Mouse (Mus musculus): Measurements from ENCODE around the gene Plekhm2. TPM values are rescaled to one million over a fixed set of nuclear protein-coding genes. Genes with fewer than 3 reads are reported as not detected.

Plekhm2 gene
- polyA plus RNA-seq (2012; rRNA removed), result 12.8 and 13.4 TPM in 2 replicates

GRCm38 (mm10) chr4:141664799-141665198, at the start of gene Plekhm2:
Plekhm2 (minus strand) TSS chr4:141664899.

GRCm38 (mm10) chr4:141685499-141685898, 20.8 kb upstream of the Plekhm2 start, which contains the start of gene Rsc1a1:
Rsc1a1 (minus strand) TSS chr4:141685599.

GRCm38 (mm10) chr4:141623666-141624065, 41.0 kb downstream of the Plekhm2 start, which contains the start of gene Slc25a34:
Slc25a34 (minus strand) TSS chr4:141623821.

GRCm38 (mm10) chr4:141618565-141619243, 46.0 kb downstream of the Plekhm2 start, which contains the start of gene Tmem82:
Tmem82 (minus strand) TSS chr4:141618633.

GRCm38 (mm10) chr4:141605861-141606260, 58.8 kb downstream of the Plekhm2 start, which contains the start of gene Fblim1:
Fblim1 (minus strand) TSS chr4:141606096.

Other genes with a start within 250 kb of the Plekhm2 start
- gene Clcnkb, start 248.9 kb downstream of the Plekhm2 start, polyA plus RNA-seq (2012; rRNA removed), result not detected in 2 replicates
- gene Hspb7, start 244.1 kb downstream of the Plekhm2 start, polyA plus RNA-seq (2012; rRNA removed), result 24.8 and 33.0 TPM in 2 replicates
- gene Srarp, start 228.8 kb downstream of the Plekhm2 start, polyA plus RNA-seq (2012; rRNA removed), result 0.25 and 1.2 TPM in 2 replicates
- gene Zbtb17, start 220.2 kb downstream of the Plekhm2 start, polyA plus RNA-seq (2012; rRNA removed), result 22.0 and 26.1 TPM in 2 replicates
- 18.2 and 19.4 TPM in 2 replicates for gene Spen, start 126.3 kb downstream of the Plekhm2 start, polyA plus RNA-seq (2012; rRNA removed)
- 34.8 and 41.5 TPM in 2 replicates for gene Fblim1, start 58.8 kb downstream of the Plekhm2 start, polyA plus RNA-seq (2012; rRNA removed)
- 4.4 and 5.6 TPM in 2 replicates for gene Tmem82, start 46.3 kb downstream of the Plekhm2 start, polyA plus RNA-seq (2012; rRNA removed)
- gene Slc25a34, start 41.1 kb downstream of the Plekhm2 start, polyA plus RNA-seq (2012; rRNA removed), result 5.9 and 10.0 TPM in 2 replicates
- 2.6 and 6.8 TPM in 2 replicates for gene Rsc1a1, start 20.7 kb upstream of the Plekhm2 start, polyA plus RNA-seq (2012; rRNA removed)
- gene Ddi2, start 58.5 kb upstream of the Plekhm2 start, polyA plus RNA-seq (2012; rRNA removed), result 6.1 and 7.2 TPM in 2 replicates
- not detected in 2 replicates for gene Agmat, start 81.8 kb upstream of the Plekhm2 start, polyA plus RNA-seq (2012; rRNA removed)
- gene Dnajc16, start 126.0 kb upstream of the Plekhm2 start, polyA plus RNA-seq (2012; rRNA removed), result 3.6 and 3.7 TPM in 2 replicates
- gene Casp9, start 128.7 kb upstream of the Plekhm2 start, polyA plus RNA-seq (2012; rRNA removed), result 3.8 and 4.5 TPM in 2 replicates
- 3.7 and 6.6 TPM in 2 replicates for gene Cela2a, start 161.3 kb upstream of the Plekhm2 start, polyA plus RNA-seq (2012; rRNA removed)
- 0.35 TPM in 1 of 2 replicates, not detected in the other for gene Ctrc, start 181.5 kb upstream of the Plekhm2 start, polyA plus RNA-seq (2012; rRNA removed)
- gene Efhd2, start 210.0 kb upstream of the Plekhm2 start, polyA plus RNA-seq (2012; rRNA removed), result 140 and 177 TPM in 2 replicates

Data from stomach, adult 2 months (tissue).